11 mouse cellular contexts compared by ENCODE assay signal in the genomic region with DNA sequence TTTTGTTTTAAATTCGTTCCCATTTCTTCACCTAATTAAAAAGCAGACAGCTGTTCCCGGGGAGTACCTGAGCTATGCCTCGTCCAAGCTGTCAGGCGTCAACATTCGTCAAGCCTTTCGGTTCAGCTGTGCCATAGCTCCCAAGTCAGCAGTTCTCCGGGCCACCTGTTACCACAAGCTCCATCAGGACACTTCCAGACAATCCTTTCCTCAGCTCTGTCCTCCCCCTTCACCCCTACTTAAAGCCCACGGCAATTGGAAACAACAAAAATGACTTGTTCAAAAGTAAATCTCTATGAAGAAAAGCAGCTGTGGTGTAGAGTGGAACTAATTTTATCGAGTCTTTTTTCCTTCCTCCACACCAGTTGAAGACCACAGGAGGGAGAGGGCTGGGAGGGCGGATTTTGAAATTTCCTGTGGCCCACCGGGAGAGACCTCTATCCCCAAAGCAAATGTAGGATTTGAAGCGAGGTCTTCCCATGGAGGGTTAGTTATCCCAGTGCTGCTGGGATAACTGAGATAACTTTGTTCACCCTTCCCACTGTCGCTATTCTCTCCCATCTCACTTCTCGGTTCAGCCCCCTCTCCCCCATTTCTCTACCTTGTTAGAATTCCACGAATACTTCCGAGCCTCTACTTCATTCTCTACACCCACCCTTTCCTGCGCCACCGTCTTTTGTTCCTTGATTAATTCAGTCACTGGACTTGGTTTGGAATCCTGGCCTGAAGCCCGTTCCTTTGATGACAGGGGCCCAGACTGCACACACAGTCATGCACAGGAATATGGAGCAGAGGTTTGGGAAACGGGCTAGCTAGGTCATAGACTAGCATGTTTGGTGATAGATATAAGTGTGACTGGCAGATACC.
DNase-seq lines count a peak whose midpoint lies in the region; ATAC-seq and TF ChIP-seq lines count a peak whose summit lies in the region.
"Had no signal": no experiment of that assay in that cellular context is flagged by ENCODE, and none has a peak within 500 bp of the region (broad histone marks: within the 10 kb centered on the region; RNA-seq: fewer than 3 reads in every experiment).

No protein-coding gene starts in this region.

- H3K9ac ChIP-seq in forebrain, embryonic 11.5 days (ENCODE audit: low read length) = no peak overlapping the region
- no peak overlapping the region for H3K9ac ChIP-seq in lung, embryonic 15.5 days
- no peak overlapping the region for H3K9ac ChIP-seq in lung, postnatal 0 days (replicated peaks; ENCODE audit: low read depth)
- no peak overlapping the region for H3K9ac ChIP-seq in midbrain, embryonic 16.5 days (ENCODE audit: low read depth, low read length)

- H3K36me3 ChIP-seq in forebrain, embryonic 11.5 days (ENCODE audit: control insufficient read depth, insufficient read depth, low read length) = no peaks in the 10 kb centered on the region
- no peaks in the 10 kb centered on the region for H3K36me3 ChIP-seq in forebrain, embryonic 10.5 days (replicated peaks)
- H3K36me3 ChIP-seq in lung, embryonic 15.5 days = no peaks in the 10 kb centered on the region
- no peaks in the 10 kb centered on the region for H3K36me3 ChIP-seq in lung, postnatal 0 days (ENCODE audit: insufficient read depth, low read length)
- no peaks in the 10 kb centered on the region for H3K36me3 ChIP-seq in midbrain, embryonic 16.5 days (ENCODE audit: control insufficient read depth, insufficient read depth, low read length)

- H3K27ac ChIP-seq in forebrain, embryonic 11.5 days (ENCODE audit: low read depth, low read length) = no peak overlapping the region
- no peak overlapping the region for H3K27ac ChIP-seq in forebrain, embryonic 10.5 days
- H3K27ac ChIP-seq in lung, embryonic 15.5 days = no peak overlapping the region
- no peak overlapping the region for H3K27ac ChIP-seq in lung, postnatal 0 days (ENCODE audit: low read length)
- H3K27ac ChIP-seq in midbrain, embryonic 16.5 days (ENCODE audit: low read length) = no peak overlapping the region

- WGBS in forebrain, embryonic 11.5 days = 60% methylated on average over 20 of the region's 20 CpGs
- 71% methylated on average over 20 of the region's 20 CpGs for WGBS in forebrain, embryonic 10.5 days
- 37% methylated on average over 20 of the region's 20 CpGs for WGBS in lung, embryonic 15.5 days
- WGBS in lung, postnatal 0 days = 39% methylated on average over 20 of the region's 20 CpGs
- 37% methylated on average over 20 of the region's 20 CpGs for whole genome bisulfite sequencing in midbrain, embryonic 16.5 days

- intact Hi-C loops in heart, postnatal 14 days (cut with DNase I) = no loop called here

- no peak for TF ChIP-seq EP300 in lung, postnatal 0 days (IDR thresholded peaks at IDR 0.05)

- no peak overlapping the region for H3K4me2 ChIP-seq in forebrain, embryonic 11.5 days (ENCODE audit: low read depth, low read length, severe bottlenecking)
- peak overlapping the region; percentile 0; the same call in 1 of the 2 replicates for H3K4me2 ChIP-seq in lung, embryonic 15.5 days
- no peak overlapping the region for H3K4me2 ChIP-seq in lung, postnatal 0 days (replicated peaks; ENCODE audit: low read depth, low read length)
- H3K4me2 ChIP-seq in midbrain, embryonic 16.5 days (ENCODE audit: low read length) = peak overlapping the region; percentile 29

- H3K27me3 ChIP-seq in forebrain, embryonic 11.5 days (ENCODE audit: control insufficient read depth, insufficient read depth, low read length) = no peaks in the 10 kb centered on the region
- H3K27me3 ChIP-seq in forebrain, embryonic 10.5 days (ENCODE audit: poor library complexity, severe bottlenecking) = no peaks in the 10 kb centered on the region
- H3K27me3 ChIP-seq in lung, embryonic 15.5 days = no peaks in the 10 kb centered on the region
- H3K27me3 ChIP-seq in lung, postnatal 0 days (replicated peaks; ENCODE audit: insufficient read depth, low read length) = no peaks in the 10 kb centered on the region
- H3K27me3 ChIP-seq in midbrain, embryonic 16.5 days (ENCODE audit: control insufficient read depth, insufficient read depth, low read depth, low read length) = no peaks in the 10 kb centered on the region

- H3K4me3 ChIP-seq in forebrain, embryonic 11.5 days (ENCODE audit: low read depth, low read length) = no peak overlapping the region
- no peak overlapping the region for H3K4me3 ChIP-seq in forebrain, embryonic 10.5 days
- H3K4me3 ChIP-seq in lung, embryonic 15.5 days = no peak overlapping the region
- no peak overlapping the region for H3K4me3 ChIP-seq in lung, postnatal 0 days (ENCODE audit: low read depth, low read length)
- H3K4me3 ChIP-seq in midbrain, embryonic 16.5 days (ENCODE audit: low read depth, low read length) = no peak overlapping the region

- no peak for DNase-seq in forebrain, embryonic 11.5 days (ENCODE audit: low spot score)
- DNase-seq in forebrain, embryonic 10.5 days (ENCODE audit: extremely low spot score, low spot score) = no peak
- no peak for DNase-seq in lung, postnatal 0 days (ENCODE audit: low spot score)
- peak; percentile 13 to 25 for DNase-seq in heart, postnatal 14 days
- DNase-seq in thymus, adult 18-20 months = no peak
- no peak for DNase-seq in spleen, postnatal 4 days (ENCODE audit: low spot score in 2 of 2)
- DNase-seq: gastrocnemius, postnatal 10 days; lung, adult 18-20 months had no signal

- TF ChIP-seq CTCF in lung, postnatal 0 days (IDR thresholded peaks at IDR 0.05) = no peak

- H3K9me3 ChIP-seq in forebrain, embryonic 11.5 days (ENCODE audit: control insufficient read depth, low read length) = no peaks in the 10 kb centered on the region
- peaks cover 3% of the 10 kb centered on the region; the same call in 1 of the 2 replicates for H3K9me3 ChIP-seq in forebrain, embryonic 10.5 days
- no peaks in the 10 kb centered on the region for H3K9me3 ChIP-seq in lung, embryonic 15.5 days
- H3K9me3 ChIP-seq in lung, postnatal 0 days (ENCODE audit: low read length) = no peaks in the 10 kb centered on the region
- H3K9me3 ChIP-seq in midbrain, embryonic 16.5 days (replicated peaks; ENCODE audit: control insufficient read depth, low read length, poor library complexity, severe bottlenecking) = no peaks in the 10 kb centered on the region

- H3K4me1 ChIP-seq in forebrain, embryonic 11.5 days (replicated peaks; ENCODE audit: control insufficient read depth, insufficient read depth, low read length) = peaks cover 5% of the 10 kb centered on the region; the same call in 1 of the 2 replicates
- peaks cover 17% of the 10 kb centered on the region for H3K4me1 ChIP-seq in forebrain, embryonic 10.5 days
- H3K4me1 ChIP-seq in lung, embryonic 15.5 days = peaks cover 4% of the 10 kb centered on the region; the same call in 1 of the 2 replicates
- no peaks in the 10 kb centered on the region for H3K4me1 ChIP-seq in lung, postnatal 0 days (ENCODE audit: insufficient read depth, low read depth, low read length)
- peaks cover 16% of the 10 kb centered on the region for H3K4me1 ChIP-seq in midbrain, embryonic 16.5 days (ENCODE audit: control insufficient read depth, insufficient read depth, low read length)

- ATAC-seq in forebrain, embryonic 11.5 days (replicated peaks; ENCODE audit: low FRiP score) = peak; percentile 76
- ATAC-seq in lung, embryonic 15.5 days (ENCODE audit: borderline replicate concordance, extremely low read depth, low FRiP score, low TSS enrichment) = no peak
- ATAC-seq in lung, postnatal 0 days = no peak
- peak; percentile 50 for ATAC-seq in midbrain, embryonic 16.5 days
- ATAC-seq: activated CD4-positive, CD25-positive, alpha-beta regulatory T cell, adult 4 months had no signal

Comparison
In these comparisons a context has a peak if more than half of its experiments do, and no peak if none do; other contexts are left out.
1. H3K4me2 ChIP-seq: peak in lung, embryonic 15.5 days (single experiment) and midbrain, embryonic 16.5 days (single experiment); none in forebrain, embryonic 11.5 days (single experiment) and lung, postnatal 0 days (single experiment).
2. ATAC-seq: peak in forebrain, embryonic 11.5 days (single experiment) and midbrain, embryonic 16.5 days (single experiment); none in lung, embryonic 15.5 days (single experiment) and lung, postnatal 0 days (single experiment).
3. DNase-seq: peak in heart, postnatal 14 days (2 of 2); none in forebrain, embryonic 11.5 days (single experiment), forebrain, embryonic 10.5 days (single experiment), lung, postnatal 0 days (single experiment), thymus, adult 18-20 months (0 of 2) and spleen, postnatal 4 days (0 of 2).